Mouse (Mus musculus): ENCODE measurements around the gene Ldlrad3.

Ldlrad3 gene

GRCm38 (mm10) chr2:102071022-102071717 lies 115.0 kb downstream of the Ldlrad3 start:
- no peak for DNase-seq (ENCODE audit: low spot score)

DNA sequence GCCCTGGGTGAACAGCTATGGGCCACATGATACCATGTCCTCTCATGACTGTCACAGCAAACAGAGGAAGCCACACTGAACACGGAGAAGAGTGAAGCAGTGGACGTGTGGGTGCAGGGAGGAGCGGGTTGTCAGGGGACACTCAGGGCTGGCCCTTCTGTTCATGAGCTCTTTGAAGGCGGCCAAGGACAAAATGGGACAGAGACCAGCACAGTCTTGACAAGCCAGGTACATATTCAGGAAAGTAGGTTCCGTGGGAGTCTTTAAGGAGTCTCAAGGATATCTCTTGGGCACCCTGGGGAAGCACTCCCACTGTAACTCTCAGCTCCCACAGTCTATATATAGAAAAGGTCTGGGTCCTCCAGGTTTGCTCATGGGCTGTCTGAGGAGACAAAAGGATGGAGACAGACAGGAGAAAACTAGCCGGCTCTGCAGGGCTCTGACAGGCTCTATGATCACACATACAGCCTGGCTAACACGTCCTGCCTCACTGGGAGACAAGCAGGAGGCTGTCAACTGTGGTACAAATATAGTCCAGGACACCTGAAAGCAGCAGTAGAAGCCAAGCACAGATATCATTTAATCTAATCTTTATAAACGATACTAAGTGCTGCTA lies 121.3 kb downstream of the Ldlrad3 start:
- no peak for DNase-seq (ENCODE audit: low spot score)

DNA sequence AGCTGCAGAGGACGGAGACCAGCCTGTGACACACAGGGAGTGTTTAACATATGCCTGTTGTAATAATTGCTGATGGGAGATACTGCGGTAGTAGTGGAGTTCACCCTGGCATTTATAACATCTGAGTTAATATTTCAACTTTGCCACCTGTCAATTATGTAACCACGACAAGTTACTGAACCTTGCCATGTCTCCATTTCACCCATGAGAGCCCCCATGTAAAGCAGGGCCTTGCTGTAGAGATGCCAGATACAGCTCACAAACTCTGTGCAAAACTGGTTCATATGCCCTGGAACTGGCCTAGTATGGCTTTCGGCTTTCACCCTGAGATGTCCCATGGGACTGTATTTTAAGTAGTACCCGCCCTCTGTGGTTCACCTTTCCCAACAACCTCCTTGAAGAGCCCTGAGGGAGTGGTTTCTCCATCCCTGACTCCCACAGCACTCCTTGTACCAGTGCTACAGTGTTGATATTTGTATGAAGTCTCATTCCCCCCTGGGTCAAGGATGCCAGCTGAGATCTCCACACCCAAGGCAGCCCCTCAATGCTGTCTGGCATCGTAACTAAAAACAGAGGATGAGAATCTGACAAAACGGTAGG lies 122.2 kb downstream of the Ldlrad3 start:
- no peak for DNase-seq (ENCODE audit: low spot score)

DNA sequence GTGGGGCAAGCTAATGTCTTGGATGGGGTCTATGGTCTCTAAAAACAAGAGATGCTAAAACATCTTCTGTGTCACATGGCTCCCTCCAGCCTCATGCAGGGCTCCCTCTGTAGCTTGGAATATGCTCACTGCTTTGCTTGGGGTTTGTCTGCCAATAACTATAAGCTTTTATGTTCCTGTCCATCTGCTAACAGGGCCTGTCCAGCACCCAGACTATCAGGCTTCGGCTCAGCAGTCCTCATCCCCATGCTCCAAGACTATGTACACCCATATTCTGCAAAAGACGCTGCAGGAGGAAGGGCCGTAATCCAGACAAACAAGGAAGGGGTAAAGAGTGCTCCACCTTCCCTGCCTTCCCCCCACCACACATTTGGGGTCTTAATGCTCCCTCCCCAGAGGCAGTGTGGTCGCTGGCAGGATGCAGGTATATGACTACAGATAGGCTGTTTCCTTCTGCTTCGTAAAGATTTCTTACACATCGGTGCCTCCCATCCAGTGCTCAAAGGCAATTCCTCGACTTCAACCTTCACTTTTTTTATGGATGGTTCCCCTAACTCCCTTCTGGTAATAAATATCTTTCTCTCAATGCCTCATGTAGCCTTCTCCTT lies 123.2 kb downstream of the Ldlrad3 start:
- DNase-seq (ENCODE audit: low spot score): no peak

DNA sequence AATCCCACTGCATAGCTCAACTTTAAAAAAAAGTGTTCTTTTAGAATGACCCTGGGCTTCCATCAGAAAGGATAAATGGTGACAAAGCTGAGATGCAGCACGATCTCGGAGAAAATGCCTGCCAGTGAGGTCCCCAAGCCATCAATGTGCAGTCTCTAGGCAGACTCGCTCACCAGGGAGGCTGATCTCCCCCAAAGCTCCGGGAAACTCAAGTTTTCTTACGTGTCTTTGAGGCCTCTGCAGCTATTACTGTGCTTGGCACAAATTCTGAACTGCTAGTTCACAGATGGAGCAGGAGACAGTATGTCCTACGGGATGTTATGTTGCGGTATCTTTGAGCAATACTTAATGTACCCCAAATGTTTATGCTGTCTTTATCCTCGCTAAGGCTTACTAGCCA lies 124.3 kb downstream of the Ldlrad3 start:
- DNase-seq (ENCODE audit: low spot score): no peak

DNA sequence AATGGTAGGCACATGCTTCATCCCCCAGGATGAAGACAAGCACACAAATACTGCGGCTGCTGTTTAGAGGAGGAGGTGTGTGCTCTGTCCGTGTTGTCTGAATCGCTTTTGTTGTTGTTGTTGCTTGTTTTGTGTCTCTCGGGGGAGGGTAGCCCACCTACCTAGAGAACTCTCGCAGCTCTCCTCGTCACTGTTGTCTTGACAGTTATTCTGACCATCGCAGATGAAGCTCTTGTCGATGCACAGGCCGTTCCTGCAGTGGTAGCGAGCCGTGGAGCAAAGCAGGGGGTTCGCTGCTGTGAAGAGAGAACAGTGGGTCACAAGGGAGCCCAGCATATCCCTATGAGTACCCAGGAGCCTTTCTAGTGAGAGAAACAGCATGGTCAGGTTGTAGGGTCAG lies 128.4 kb downstream of the Ldlrad3 start:
- no peak for DNase-seq (ENCODE audit: low spot score)

DNA sequence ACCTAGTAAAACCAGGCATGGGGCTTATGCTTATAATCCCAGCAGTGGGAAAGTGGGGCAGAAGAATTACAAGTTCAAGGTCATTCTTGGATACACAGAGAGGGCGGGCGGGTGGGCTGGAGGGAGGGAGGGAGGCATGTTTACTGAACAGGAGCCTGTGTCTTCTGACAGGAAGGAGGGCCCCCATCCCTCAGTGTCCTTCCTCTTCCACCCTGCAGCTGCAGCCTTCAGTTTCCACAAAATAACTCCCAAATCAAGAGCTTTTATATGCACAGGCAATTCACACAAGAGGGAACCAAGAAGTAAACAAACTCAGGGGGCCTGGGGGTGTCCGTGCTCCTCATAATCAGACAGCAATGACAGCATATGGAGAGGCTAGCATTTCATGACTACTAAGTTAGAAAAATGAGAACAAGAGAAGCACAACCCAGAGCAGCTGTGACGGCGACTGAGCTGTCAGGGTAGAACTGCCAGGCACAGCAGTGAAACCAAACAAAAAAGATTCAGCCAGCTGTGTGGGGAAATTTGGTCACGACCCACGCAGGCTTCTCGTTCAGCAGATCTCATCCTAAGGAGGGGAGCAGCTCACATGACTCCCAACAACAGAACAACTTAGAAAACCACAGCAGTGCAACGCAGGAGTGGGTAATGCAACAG lies 129.0 kb downstream of the Ldlrad3 start:
- no peak for DNase-seq (ENCODE audit: low spot score)

DNA sequence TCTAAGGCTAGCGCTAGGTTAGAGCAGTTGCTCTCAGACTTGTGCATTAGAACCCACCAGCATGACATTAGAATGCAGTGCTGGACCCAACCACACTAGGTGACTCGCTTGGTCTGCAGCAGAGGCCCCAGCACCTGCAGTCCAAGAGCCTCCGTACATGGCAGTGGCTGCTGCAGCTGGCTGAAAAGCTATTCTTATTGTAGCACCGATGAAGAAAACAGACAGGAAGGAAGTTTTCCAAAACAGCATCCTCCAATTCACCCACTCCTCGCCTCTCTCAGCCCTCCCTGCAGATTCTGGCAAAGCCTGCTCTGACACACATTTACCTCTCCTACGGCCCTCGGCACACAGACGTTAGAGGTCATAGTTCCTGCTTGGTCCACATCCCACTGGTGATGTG lies 130.0 kb downstream of the Ldlrad3 start:
- DNase-seq (ENCODE audit: low spot score): no peak

- no peak for DNase-seq (ENCODE audit: low spot score)
These were observed 133.1 kb downstream of the Ldlrad3 start for GRCm38 (mm10) chr2:102052951-102053660.

DNA sequence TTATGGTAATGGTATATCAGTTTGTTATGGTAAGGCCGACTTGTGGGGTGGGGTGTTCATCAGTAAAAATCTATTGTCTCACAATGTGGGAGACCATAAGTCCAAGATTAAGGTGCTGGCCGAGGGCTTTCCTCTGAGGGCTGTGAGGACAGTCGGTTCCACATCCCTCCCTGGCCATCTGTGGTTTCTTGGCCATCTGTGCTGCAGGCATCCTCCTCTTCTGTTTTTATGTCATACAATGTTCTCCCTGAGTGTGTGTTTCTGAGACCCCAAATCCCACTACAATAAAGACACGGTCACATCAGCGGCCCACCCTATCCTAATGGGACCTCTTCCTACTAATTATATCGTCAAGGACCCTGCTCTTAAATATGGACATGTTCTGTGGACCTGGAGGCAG lies 133.8 kb downstream of the Ldlrad3 start:
- DNase-seq (ENCODE audit: low spot score): no peak

DNA sequence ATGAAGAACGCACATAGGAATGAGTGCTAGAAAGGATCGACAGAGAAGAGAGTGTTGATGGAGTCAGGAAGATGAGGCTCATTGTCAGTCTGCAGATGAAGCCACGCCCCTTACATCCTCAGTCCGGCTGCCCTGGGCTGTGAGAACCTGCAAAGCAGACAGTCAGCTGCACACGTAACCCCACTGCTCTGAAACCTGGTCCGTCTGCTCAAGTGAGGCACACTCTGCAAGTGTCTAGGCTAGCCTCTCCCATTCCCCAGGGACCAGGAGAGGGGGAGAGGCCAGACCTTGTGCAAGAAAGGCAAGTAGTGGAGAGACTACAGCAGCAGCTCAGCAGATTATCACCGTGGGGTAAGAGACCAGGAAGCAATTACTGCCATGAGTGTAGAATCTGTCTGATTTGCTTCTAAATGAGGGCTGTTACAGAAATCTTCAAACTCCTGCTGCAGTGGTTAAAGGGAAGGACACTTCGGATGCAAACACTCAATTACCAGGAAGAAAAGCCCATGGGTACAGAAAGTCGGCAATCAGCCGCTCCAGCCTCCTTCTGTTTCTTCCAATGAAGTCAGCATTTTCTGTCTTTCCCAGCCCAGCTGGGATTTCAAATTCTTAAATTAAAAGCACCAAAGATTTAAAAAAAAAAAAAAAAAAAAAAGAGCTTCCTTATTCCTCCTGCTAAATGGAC lies 136.2 kb downstream of the Ldlrad3 start:
- no peak for DNase-seq (ENCODE audit: low spot score)

DNA sequence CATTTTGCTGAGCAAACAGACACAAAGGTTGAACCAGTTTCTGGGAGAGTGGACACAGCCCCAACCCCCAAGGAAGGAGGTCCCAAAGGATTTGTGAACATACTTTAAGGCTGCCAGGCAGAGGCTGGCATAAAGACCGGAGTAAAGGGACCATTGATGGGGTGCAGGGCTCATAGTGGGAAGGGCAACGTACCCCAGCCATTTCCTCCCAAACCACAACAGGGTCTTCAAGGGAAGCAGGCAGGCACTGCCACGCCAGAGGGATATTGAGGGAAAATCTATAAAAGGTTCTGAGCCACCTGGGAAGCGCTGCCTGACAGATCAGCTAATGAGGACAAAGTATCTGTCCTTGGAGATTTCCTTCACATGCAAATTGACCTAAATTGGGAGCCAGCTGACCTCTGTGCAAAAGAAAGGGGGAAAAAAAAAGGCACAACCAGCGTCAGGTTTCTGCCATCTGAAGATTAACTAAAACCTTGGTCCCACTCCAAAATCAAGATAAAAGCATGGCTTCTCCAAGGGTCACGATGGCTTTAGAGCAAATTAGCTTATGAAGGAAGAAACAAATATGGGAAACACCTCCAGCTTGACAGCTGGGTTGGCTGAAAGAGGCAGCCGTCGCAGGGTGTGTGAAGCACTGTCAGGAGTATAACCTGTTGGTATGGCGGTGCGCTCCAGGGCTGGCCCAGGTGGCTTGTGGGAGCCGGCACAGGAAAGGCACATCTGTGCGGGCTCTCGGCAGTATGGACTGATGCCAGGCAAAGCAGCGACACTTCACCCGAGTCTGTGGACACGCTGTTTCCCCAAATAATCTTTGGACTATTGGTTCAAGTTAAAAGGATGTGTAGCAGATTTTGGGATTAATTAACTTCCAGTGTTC lies 137.6 kb downstream of the Ldlrad3 start:
- no peak for DNase-seq (ENCODE audit: low spot score)

DNA sequence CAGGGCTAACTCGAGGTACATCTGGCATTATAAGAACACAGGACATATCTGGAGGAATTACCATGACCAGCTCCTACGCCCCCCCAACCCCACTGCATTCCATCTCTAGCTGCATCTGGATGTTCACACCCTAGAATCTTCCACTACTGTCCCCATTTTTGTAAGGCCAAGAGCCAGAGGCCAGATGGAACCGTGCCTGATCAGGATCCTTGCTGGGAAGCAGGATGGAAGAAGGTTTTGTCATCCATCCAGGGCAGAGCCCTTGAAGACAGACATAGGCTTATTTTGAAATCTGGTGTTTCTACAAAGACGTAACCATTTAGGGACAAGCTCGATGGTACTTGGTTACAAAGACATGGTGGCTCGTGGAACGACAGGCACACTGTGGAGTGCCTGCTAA lies 139.7 kb downstream of the Ldlrad3 start:
- DNase-seq (ENCODE audit: low spot score): no peak

DNA sequence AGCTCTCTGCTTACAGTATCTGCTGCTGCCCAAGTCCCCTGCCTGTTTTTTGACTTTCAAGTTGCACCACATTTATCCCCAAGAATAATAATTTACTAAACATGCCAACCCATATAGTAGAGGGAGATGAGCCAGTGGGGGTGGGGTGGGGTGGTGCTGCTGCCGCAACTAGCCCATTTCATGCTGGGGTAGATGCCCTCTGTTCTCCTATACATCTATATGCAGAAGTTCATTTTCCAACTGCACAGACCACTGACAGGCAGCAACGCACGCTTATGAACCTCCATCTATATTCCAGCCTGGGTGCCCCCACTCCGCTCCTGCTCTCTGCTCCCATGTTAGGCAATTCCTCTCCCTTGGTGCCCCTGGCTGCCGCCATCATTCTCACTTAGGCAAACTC lies 145.7 kb downstream of the Ldlrad3 start:
- DNase-seq (ENCODE audit: low spot score): no peak

- DNase-seq (ENCODE audit: low spot score): no peak
These were observed 146.2 kb downstream of the Ldlrad3 start for GRCm38 (mm10) chr2:102040011-102040410.

- no peak for DNase-seq (ENCODE audit: low spot score)
These were observed 147.1 kb downstream of the Ldlrad3 start for GRCm38 (mm10) chr2:102038895-102039667.

- peak; percentile 11 for DNase-seq (ENCODE audit: low spot score)
These were observed 147.8 kb downstream of the Ldlrad3 start for GRCm38 (mm10) chr2:102038229-102038894.

- DNase-seq (ENCODE audit: low spot score): no peak
These were observed 149.3 kb downstream of the Ldlrad3 start for GRCm38 (mm10) chr2:102036665-102037511.

Measured in urinary bladder, postnatal 25 days (tissue).